1 mouse cellular context compared by ENCODE assay signal in the genomic region with DNA sequence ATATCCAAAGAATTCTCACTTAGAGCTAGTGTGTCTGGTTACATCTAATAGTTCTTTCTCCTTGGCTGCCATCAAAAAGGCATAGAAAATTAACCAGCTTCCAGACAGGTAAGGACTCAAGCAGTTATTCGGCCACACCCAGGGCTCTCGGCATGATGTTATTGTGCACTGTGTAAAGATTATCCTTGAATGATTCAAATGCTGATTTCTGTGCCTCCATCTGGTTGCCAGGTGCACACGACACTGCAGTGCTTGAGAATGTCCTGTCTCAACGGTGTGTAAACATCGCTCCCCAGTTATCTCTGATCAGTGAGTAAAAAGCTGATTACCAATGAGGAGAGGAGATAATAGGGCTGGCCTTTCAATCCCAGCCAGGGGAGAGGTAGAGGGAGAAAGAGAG.
A peak's percentile ranks its signal among the peaks of the same experiment; 100 is the strongest.
TF ChIP-seq lines count a peak whose summit lies in the region.

No protein-coding gene starts in this region.

TF ChIP-seq in MEL, 35 proteins besides CTCF, POLR2A, EP300 and RAD21:
- 0 out of 2 replicates have a peak, but pooled peaks have one; percentile 20 for TF ChIP-seq GATA1 (IDR thresholded peaks at IDR 0.05; ENCODE audit: low read depth, low read length)
- no peak for TF ChIP-seq USF1 (IDR thresholded peaks at IDR 0.05; ENCODE audit: low read depth, low read length)
